Mouse (Mus musculus) liver, embryonic 13.5 days (tissue): Measurements from ENCODE around the gene Zswim7. TPM values are rescaled to one million over a fixed set of nuclear protein-coding genes. Genes with fewer than 3 reads are reported as not detected.
A peak's percentile ranks its signal among the peaks of the same experiment; 100 is the strongest.

Experiments used
- ATAC-seq: fragments of 200-750 bp; cut with Nextera tagmentation; 2 replicates; pipeline ENCODE4 v1.8.0; 2017; ENCODE audit warnings: low read depth, mild to moderate bottlenecking, moderate number of reproducible peaks, moderate library complexity
- DNase-seq: peaks from one replicate; pipeline ENCODE4 v3.0.0; 2022
- H3K27ac ChIP-seq: fragments of 300-500 bp; sonication (generic); 2 replicates; pipeline ENCODE4 v1.5.1; 2015; ENCODE audit warnings: moderate library complexity, mild to moderate bottlenecking, inconsistent platforms
- H3K27me3 ChIP-seq: fragments of 300-500 bp; sonication (generic); 2 replicates; pipeline ENCODE4 v1.6.1; 2015; ENCODE audit warnings: mild to moderate bottlenecking, inconsistent platforms
- H3K36me3 ChIP-seq: fragments of 300-500 bp; sonication (generic); 2 replicates; pipeline ENCODE4 v1.6.1; 2015; ENCODE audit warnings: mild to moderate bottlenecking, inconsistent platforms
- H3K4me1 ChIP-seq: fragments of 300-500 bp; sonication (generic); replicated peaks from 2 replicates; pipeline ENCODE4 v1.6.1; 2015; ENCODE audit warnings: inconsistent platforms
- H3K4me2 ChIP-seq: fragments of 300-500 bp; sonication (generic); 2 replicates; pipeline ENCODE4 v1.6.1; 2015; ENCODE audit warnings: inconsistent platforms, mild to moderate bottlenecking, moderate library complexity
- H3K4me3 ChIP-seq: fragments of 300-500 bp; sonication (generic); replicated peaks from 2 replicates; pipeline ENCODE4 v1.5.1; 2015; ENCODE audit warnings: mild to moderate bottlenecking, inconsistent platforms
- H3K9ac ChIP-seq: fragments of 300-500 bp; sonication (generic); 2 replicates; pipeline ENCODE4 v1.6.1; 2015; ENCODE audit warnings: mild to moderate bottlenecking, inconsistent platforms
- H3K9me3 ChIP-seq: fragments of 300-500 bp; sonication (generic); replicated peaks from 2 replicates; pipeline ENCODE4 v1.6.1; 2016; ENCODE audit warnings: inconsistent platforms
- WGBS: fragments of 180-500 bp; shearing (Covaris S2); methylation state at CpG from one replicate; pipeline ENCODE4 v1.1.7; 2015; ENCODE audit not compliant: insufficient replicate concordance; 5-methylcytosine and 5-hydroxymethylcytosine counted together
- polyA plus RNA-seq: library from polyadenylated mRNA; unstranded; fragments of >200 nt; fragmentation: Nextera tagmentation; extraction: Ambion mirVana; gene quantifications from 2 replicates; pipeline ENCODE4 v1.2.1, GENCODE M21; 2015

The Zswim7 gene
- polyA plus RNA-seq, 1 experiment from 2014 or later: 13.0 TPM

DNA sequence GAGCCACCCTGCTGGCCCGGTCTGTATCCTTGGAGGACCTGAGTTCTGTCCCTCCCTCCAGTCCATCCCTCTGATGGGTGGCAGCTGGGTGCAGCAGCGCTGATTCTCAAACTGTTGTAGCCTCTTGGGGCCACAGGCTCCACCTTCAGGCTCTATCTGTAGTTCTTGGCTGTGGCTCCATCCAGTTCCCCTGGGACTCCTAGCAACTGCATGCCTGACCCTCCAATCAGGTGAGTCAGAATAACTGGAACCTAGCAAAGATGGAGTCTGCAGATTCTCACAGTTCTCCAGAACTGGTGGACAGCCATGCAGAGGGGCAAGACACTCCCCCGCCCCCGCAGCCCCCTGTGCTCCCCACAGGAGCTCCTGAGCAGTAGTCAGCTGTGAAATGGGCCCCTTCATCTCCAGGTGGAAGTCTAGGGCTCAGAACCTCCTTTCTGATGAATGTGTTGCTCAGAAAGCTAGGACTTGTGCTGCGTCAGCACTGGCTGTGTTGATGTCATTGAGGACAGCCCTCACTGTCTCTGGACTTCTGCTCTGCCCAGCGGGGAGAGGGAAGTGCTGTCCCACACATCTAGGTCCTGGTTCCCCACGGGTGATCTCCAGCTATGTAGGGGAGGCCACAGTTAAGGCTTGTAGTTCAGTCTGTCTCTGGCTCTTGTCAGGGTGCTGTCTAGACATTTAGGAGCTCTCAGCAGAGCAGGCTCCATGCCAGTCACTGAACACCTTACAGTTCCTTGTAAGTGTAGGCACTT, 60.2 kb downstream of the Zswim7 start:
- no peak overlapping the region for H3K4me2 ChIP-seq
- 69% methylated on average over 7 of the region's 7 CpGs for WGBS
- H3K36me3 ChIP-seq: peaks cover 32% of the 10 kb centered on the region
- no peaks in the 10 kb centered on the region for H3K27me3 ChIP-seq
- H3K4me3 ChIP-seq: no peak overlapping the region
- no peaks in the 10 kb centered on the region for H3K9me3 ChIP-seq
- DNase-seq (no peak), ATAC-seq (0 out of 2 replicates have a peak, but pooled peaks have one; percentile 39)
- H3K27ac ChIP-seq: no peak overlapping the region
- H3K4me1 ChIP-seq: 0 out of 2 replicates have a peak, but pooled peaks cover 5% of the 10 kb centered on the region
- H3K9ac ChIP-seq: no peak overlapping the region

- Histone ChIP-seq H3K27ac (no peak overlapping the region), H3K36me3 (peaks cover 27% of the 10 kb centered on the region), H3K4me2 (no peak overlapping the region), H3K4me3 (no peak overlapping the region), H3K9me3 (no peaks in the 10 kb centered on the region), H3K9ac (no peak overlapping the region), H3K27me3 (no peaks in the 10 kb centered on the region), H3K4me1 (peaks cover 8% of the 10 kb centered on the region; the same call in 1 of the 2 replicates)
- DNase-seq (no peak), ATAC-seq (no peak)
- 76% methylated on average over 6 of the region's 6 CpGs for WGBS
Measured at GRCm38 (mm10) chr11:62217751-62218150, 63.4 kb downstream of the Zswim7 start.

Other genes with a start within 250 kb of the Zswim7 start
- gene Adora2b, start 32.4 kb downstream of the Zswim7 start, polyA plus RNA-seq: 0.39 and 0.58 TPM in 2 replicates
- gene Ttc19, start 98 bp upstream of the Zswim7 start, polyA plus RNA-seq: 3.9 and 4.4 TPM in 2 replicates
- gene Pigl, start 177.1 kb upstream of the Zswim7 start, polyA plus RNA-seq: 5.4 and 6.2 TPM in 2 replicates
- 76.6 and 79.2 TPM in 2 replicates for gene Ncor1, start 177.2 kb upstream of the Zswim7 start, polyA plus RNA-seq